Mouse (Mus musculus) bone marrow, adult 2 months (tissue): ENCODE data around the gene Ngf.

Experiments used
- CTCF ChIP-seq: fragments of 200-500 bp; IDR thresholded peaks from 2 replicates; pipeline ENCODE4 v1.5.1; 2011; ENCODE audit warnings: low read length, control low read depth; ENCODE audit not compliant: control insufficient read depth, insufficient read depth
- POLR2A ChIP-seq: fragments of 200-500 bp; IDR thresholded peaks from 2 replicates; pipeline ENCODE4 v1.6.1; 2011; ENCODE audit warnings: low read depth, mild to moderate bottlenecking, control low read depth, low read length, borderline replicate concordance; ENCODE audit not compliant: control insufficient read depth

DNA sequence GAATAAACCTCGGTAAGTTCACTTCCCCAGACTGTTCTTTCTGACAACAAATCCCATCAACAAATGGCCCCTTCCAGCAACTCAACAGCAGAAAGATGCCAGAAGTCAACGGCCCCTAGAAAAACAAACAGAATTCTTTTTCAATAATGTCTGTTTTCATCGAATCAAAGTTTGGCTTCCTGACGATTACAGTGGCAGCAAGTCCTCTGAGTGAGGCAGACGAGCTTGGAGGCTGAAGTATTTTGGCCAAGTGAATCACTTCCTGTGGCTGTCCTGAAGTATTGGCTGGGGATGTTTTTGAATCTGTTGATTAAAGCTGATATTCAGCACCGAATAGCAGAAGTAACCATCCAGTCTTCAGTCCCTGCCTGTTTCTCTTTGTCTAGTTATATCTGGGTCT lies 15.2 kb upstream of the Ngf start:
- TF ChIP-seq CTCF (no peak), POLR2A (no peak)
